Mouse (Mus musculus): ENCODE results near the gene Mob1a. TPM values are rescaled to one million over a fixed set of nuclear protein-coding genes. Genes with fewer than 3 reads are reported as not detected.

Gene Mob1a
- polyA plus RNA-seq, 1 experiment from 2014 or later: 35.8 TPM

Other genes with a start within 250 kb of the Mob1a start
- 16.6 and 18.0 TPM in 2 replicates for gene Pcgf1, start 248.1 kb upstream of the Mob1a start, polyA plus RNA-seq (2015; fragmentation: Nextera tagmentation; extraction: Ambion mirVana)
- 0.35 and 0.40 TPM in 2 replicates for gene Lbx2, start 239.6 kb upstream of the Mob1a start, polyA plus RNA-seq (2015; fragmentation: Nextera tagmentation; extraction: Ambion mirVana)
- gene Ccdc142, start 224.4 kb upstream of the Mob1a start, polyA plus RNA-seq (2015; fragmentation: Nextera tagmentation; extraction: Ambion mirVana): 2.0 and 2.6 TPM in 2 replicates
- 1.9 and 2.2 TPM in 2 replicates for gene Gm42688, start 224.4 kb upstream of the Mob1a start, polyA plus RNA-seq (2015; fragmentation: Nextera tagmentation; extraction: Ambion mirVana)
- 165 and 169 TPM in 2 replicates for gene Mrpl53, start 217.0 kb upstream of the Mob1a start, polyA plus RNA-seq (2015; fragmentation: Nextera tagmentation; extraction: Ambion mirVana)
- 14.0 and 23.9 TPM in 2 replicates for gene Mogs, start 210.5 kb upstream of the Mob1a start, polyA plus RNA-seq (2015; fragmentation: Nextera tagmentation; extraction: Ambion mirVana)
- gene Wbp1, start 204.5 kb upstream of the Mob1a start, polyA plus RNA-seq (2015; fragmentation: Nextera tagmentation; extraction: Ambion mirVana): 96.1 and 98.3 TPM in 2 replicates
- 7.4 and 8.1 TPM in 2 replicates for gene Ino80b, start 200.6 kb upstream of the Mob1a start, polyA plus RNA-seq (2015; fragmentation: Nextera tagmentation; extraction: Ambion mirVana)
- gene Rtkn, start 190.6 kb upstream of the Mob1a start, polyA plus RNA-seq (2015; fragmentation: Nextera tagmentation; extraction: Ambion mirVana): 21.1 and 26.0 TPM in 2 replicates
- gene Wdr54, start 169.6 kb upstream of the Mob1a start, polyA plus RNA-seq (2015; fragmentation: Nextera tagmentation; extraction: Ambion mirVana): 3.8 and 5.4 TPM in 2 replicates
- 1.5 and 2.2 TPM in 2 replicates for gene 1700003E16Rik, start 169.6 kb upstream of the Mob1a start, polyA plus RNA-seq (2015; fragmentation: Nextera tagmentation; extraction: Ambion mirVana)
- 76.9 and 78.1 TPM in 2 replicates for gene Dctn1, start 160.1 kb upstream of the Mob1a start, polyA plus RNA-seq (2015; fragmentation: Nextera tagmentation; extraction: Ambion mirVana)
- gene Slc4a5, start 106.2 kb upstream of the Mob1a start, polyA plus RNA-seq (2015; fragmentation: Nextera tagmentation; extraction: Ambion mirVana): 0.17 and 0.50 TPM in 2 replicates
- 26.9 and 28.3 TPM in 2 replicates for gene Mthfd2, start 108 bp upstream of the Mob1a start, polyA plus RNA-seq (2015; fragmentation: Nextera tagmentation; extraction: Ambion mirVana)
- 259 and 264 TPM in 2 replicates for gene Bola3, start 23.1 kb downstream of the Mob1a start, polyA plus RNA-seq (2015; fragmentation: Nextera tagmentation; extraction: Ambion mirVana)
- 29.0 and 29.3 TPM in 2 replicates for gene Tet3, start 133.1 kb downstream of the Mob1a start, polyA plus RNA-seq (2015; fragmentation: Nextera tagmentation; extraction: Ambion mirVana)
- 57.6 and 58.2 TPM in 2 replicates for gene Dguok, start 181.0 kb downstream of the Mob1a start, polyA plus RNA-seq (2015; fragmentation: Nextera tagmentation; extraction: Ambion mirVana)
- 24.2 and 32.8 TPM in 2 replicates for gene Actg2, start 210.2 kb downstream of the Mob1a start, polyA plus RNA-seq (2015; fragmentation: Nextera tagmentation; extraction: Ambion mirVana)
- gene Stambp, start 246.7 kb downstream of the Mob1a start, polyA plus RNA-seq (2015; fragmentation: Nextera tagmentation; extraction: Ambion mirVana): 24.4 and 26.6 TPM in 2 replicates

Measured in heart, embryonic 16.5 days (tissue).